Mouse (Mus musculus) heart, embryonic 11.5 days (tissue): ENCODE measurements around the gene Mfsd4a. TPM values are rescaled to one million over a fixed set of nuclear protein-coding genes. Genes with fewer than 3 reads are reported as not detected.

Experiments
- ATAC-seq: fragments of 200-750 bp; cut with Nextera tagmentation; replicated peaks from 2 replicates; pipeline ENCODE4 v1.8.0; 2017; ENCODE audit warnings: moderate library complexity; ENCODE audit not compliant: insufficient number of reproducible peaks, low FRiP score, low TSS enrichment
- H3K27ac ChIP-seq: fragments of 300-500 bp; sonication (generic); 2 replicates; pipeline ENCODE4 v1.5.1; 2014; ENCODE audit warnings: mild to moderate bottlenecking, low read depth, low read length
- H3K27me3 ChIP-seq: fragments of 300-500 bp; sonication (generic); 2 replicates; pipeline ENCODE4 v1.6.1; 2014; ENCODE audit warnings: mild to moderate bottlenecking, low read length, mixed read lengths; ENCODE audit not compliant: control insufficient read depth, insufficient read depth
- H3K36me3 ChIP-seq: fragments of 300-500 bp; sonication (generic); 2 replicates; pipeline ENCODE4 v1.6.1; 2014; ENCODE audit warnings: mild to moderate bottlenecking, low read length, moderate library complexity, mixed read lengths; ENCODE audit not compliant: control insufficient read depth, insufficient read depth
- H3K4me1 ChIP-seq: fragments of 300-500 bp; sonication (generic); 2 replicates; pipeline ENCODE4 v1.6.1; 2014; ENCODE audit warnings: low read length; ENCODE audit not compliant: control insufficient read depth, insufficient read depth
- H3K4me2 ChIP-seq: fragments of 300-500 bp; sonication (generic); 2 replicates; pipeline ENCODE4 v1.6.1; 2014; ENCODE audit warnings: mild to moderate bottlenecking, moderate library complexity
- H3K4me3 ChIP-seq: fragments of 300-500 bp; sonication (generic); 2 replicates; pipeline ENCODE4 v1.5.1; 2014; ENCODE audit warnings: low read depth, low read length
- H3K9ac ChIP-seq: fragments of 300-500 bp; sonication (generic); 2 replicates; pipeline ENCODE4 v1.6.1; 2014; ENCODE audit warnings: mild to moderate bottlenecking, low read depth, low read length, moderate library complexity
- H3K9me3 ChIP-seq: fragments of 300-500 bp; sonication (generic); replicated peaks from 2 replicates; pipeline ENCODE4 v1.6.1; 2016; ENCODE audit warnings: low read length; ENCODE audit not compliant: control insufficient read depth
- WGBS: fragments of 180-500 bp; shearing (Covaris S2); extraction: QIAGEN DNeasy Blood & Tissue Kit; methylation state at CpG from one replicate; pipeline ENCODE4 v1.1.7; 2014; ENCODE audit not compliant: insufficient replicate concordance; 5-methylcytosine and 5-hydroxymethylcytosine counted together
- polyA plus RNA-seq: library from polyadenylated mRNA; unstranded; fragments of >200 nt; fragmentation: Nextera tagmentation; extraction: Ambion mirVana; gene quantifications from 2 replicates; pipeline ENCODE4 v1.2.1, GENCODE M21; 2014

The Mfsd4a gene
- polyA plus RNA-seq, 1 experiment from 2014 or later, result 8.1 TPM

- no peaks in the 10 kb centered on the region for H3K36me3 ChIP-seq
- H3K9me3 ChIP-seq, result no peaks in the 10 kb centered on the region
- H3K9ac ChIP-seq, result no peak overlapping the region
- H3K4me1 ChIP-seq, result no peaks in the 10 kb centered on the region
- H3K4me3 ChIP-seq, result no peak overlapping the region
- no peaks in the 10 kb centered on the region for H3K27me3 ChIP-seq
- no peak overlapping the region for H3K27ac ChIP-seq
- no peak overlapping the region for H3K4me2 ChIP-seq
- WGBS, result 38% methylated on average over 4 of the region's 4 CpGs
- no peak for ATAC-seq
Measured at GRCm38 (mm10) chr1:131995062-131995461, 72.8 kb downstream of the Mfsd4a start.

- H3K4me2 ChIP-seq, result no peak overlapping the region
- no peaks in the 10 kb centered on the region for H3K27me3 ChIP-seq
- no peak overlapping the region for H3K27ac ChIP-seq
- H3K4me1 ChIP-seq, result no peaks in the 10 kb centered on the region
- no peak overlapping the region for H3K9ac ChIP-seq
- no peaks in the 10 kb centered on the region for H3K36me3 ChIP-seq
- no peak for ATAC-seq
- WGBS, result 84% methylated on average over 12 of the region's 12 CpGs
- no peaks in the 10 kb centered on the region for H3K9me3 ChIP-seq
- no peak overlapping the region for H3K4me3 ChIP-seq
Measured at GRCm38 (mm10) chr1:131993169-131994040, 74.5 kb downstream of the Mfsd4a start.

GRCm38 (mm10) chr1:131992561-131993001 lies 75.3 kb downstream of the Mfsd4a start:
- H3K36me3 ChIP-seq, result no peaks in the 10 kb centered on the region
- WGBS, result 78% methylated on average over 7 of the region's 7 CpGs

GRCm38 (mm10) chr1:131990083-131990760 lies 77.6 kb downstream of the Mfsd4a start:
- H3K9me3 ChIP-seq, result no peaks in the 10 kb centered on the region
- H3K9ac ChIP-seq, result no peak overlapping the region
- no peak for ATAC-seq
- no peak overlapping the region for H3K4me3 ChIP-seq
- WGBS, result 78% methylated on average over 9 of the region's 9 CpGs
- H3K27ac ChIP-seq, result no peak overlapping the region
- H3K36me3 ChIP-seq, result no peaks in the 10 kb centered on the region
- H3K4me2 ChIP-seq, result no peak overlapping the region
- no peaks in the 10 kb centered on the region for H3K4me1 ChIP-seq
- H3K27me3 ChIP-seq, result no peaks in the 10 kb centered on the region

More at GRCm38 (mm10) chr1:131992561-131993001, 75.3 kb downstream of the Mfsd4a start:
- ATAC-seq, result no peak
- Histone ChIP-seq H3K4me1 (no peaks in the 10 kb centered on the region), H3K27me3 (no peaks in the 10 kb centered on the region), H3K9me3 (no peaks in the 10 kb centered on the region), H3K4me3 (no peak overlapping the region), H3K27ac (no peak overlapping the region), H3K9ac (no peak overlapping the region), H3K4me2 (no peak overlapping the region)

DNA sequence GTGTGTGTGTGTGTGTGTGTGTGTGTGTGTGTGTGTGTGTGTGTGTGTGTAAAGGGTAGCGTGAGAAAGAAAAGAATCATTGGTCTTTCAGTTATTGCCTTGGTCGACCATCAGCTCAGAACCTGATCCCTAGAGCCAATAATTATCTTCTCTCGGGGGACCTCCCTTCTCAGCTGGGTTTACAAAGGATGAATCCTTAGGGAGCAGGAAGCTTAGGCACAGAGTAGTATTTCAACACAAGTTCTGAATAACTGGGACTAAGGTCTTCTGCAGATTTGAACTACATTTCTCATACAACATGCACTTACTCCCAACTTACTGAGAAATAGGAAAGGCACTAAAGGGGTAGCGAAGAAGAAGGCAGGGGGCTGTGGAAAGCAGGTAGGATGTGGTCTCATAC lies 78.4 kb downstream of the Mfsd4a start:
- WGBS, result 89% methylated on average over 4 of the region's 4 CpGs

GRCm38 (mm10) chr1:131987432-131987831 lies 80.4 kb downstream of the Mfsd4a start:
- WGBS, result 64% methylated on average over 15 of the region's 15 CpGs
- no peak overlapping the region for H3K4me3 ChIP-seq
- ATAC-seq, result no peak
- H3K9ac ChIP-seq, result no peak overlapping the region
- H3K4me1 ChIP-seq, result no peaks in the 10 kb centered on the region
- H3K27ac ChIP-seq, result no peak overlapping the region
- no peaks in the 10 kb centered on the region for H3K9me3 ChIP-seq
- H3K36me3 ChIP-seq, result no peaks in the 10 kb centered on the region
- no peaks in the 10 kb centered on the region for H3K27me3 ChIP-seq
- no peak overlapping the region for H3K4me2 ChIP-seq

More for the DNA sequence above, 78.4 kb downstream of the Mfsd4a start:
- Histone ChIP-seq H3K4me1 (no peaks in the 10 kb centered on the region), H3K4me3 (no peak overlapping the region), H3K27me3 (no peaks in the 10 kb centered on the region), H3K9ac (no peak overlapping the region), H3K4me2 (no peak overlapping the region), H3K27ac (no peak overlapping the region), H3K36me3 (no peaks in the 10 kb centered on the region), H3K9me3 (no peaks in the 10 kb centered on the region)
- no peak for ATAC-seq

DNA sequence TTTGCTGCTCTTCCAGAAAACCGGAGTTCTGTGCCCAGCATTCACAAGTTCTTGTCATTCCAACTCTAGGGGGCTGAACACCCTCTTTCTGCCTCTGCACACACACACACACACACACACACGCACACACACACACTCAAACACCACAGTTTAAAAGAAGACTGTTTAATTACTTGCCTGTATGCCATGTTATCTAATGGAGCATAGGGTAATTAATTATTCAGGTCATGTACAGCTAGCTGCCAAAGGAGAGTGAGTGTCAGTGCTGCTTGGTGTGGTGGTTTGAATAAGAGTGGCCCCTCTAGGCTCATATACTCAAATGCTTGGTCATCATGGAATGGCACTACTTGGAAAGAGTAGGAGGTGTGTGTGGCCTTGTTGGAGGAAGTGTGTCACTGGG lies 84.1 kb downstream of the Mfsd4a start:
- H3K9ac ChIP-seq, result no peak overlapping the region
- no peak overlapping the region for H3K27ac ChIP-seq
- no peaks in the 10 kb centered on the region for H3K9me3 ChIP-seq
- ATAC-seq, result no peak
- no peak overlapping the region for H3K4me2 ChIP-seq
- WGBS, result 65% methylated on average over 2 of the region's 2 CpGs
- H3K27me3 ChIP-seq, result no peaks in the 10 kb centered on the region
- H3K4me3 ChIP-seq, result no peak overlapping the region
- no peaks in the 10 kb centered on the region for H3K36me3 ChIP-seq
- H3K4me1 ChIP-seq, result no peaks in the 10 kb centered on the region

DNA sequence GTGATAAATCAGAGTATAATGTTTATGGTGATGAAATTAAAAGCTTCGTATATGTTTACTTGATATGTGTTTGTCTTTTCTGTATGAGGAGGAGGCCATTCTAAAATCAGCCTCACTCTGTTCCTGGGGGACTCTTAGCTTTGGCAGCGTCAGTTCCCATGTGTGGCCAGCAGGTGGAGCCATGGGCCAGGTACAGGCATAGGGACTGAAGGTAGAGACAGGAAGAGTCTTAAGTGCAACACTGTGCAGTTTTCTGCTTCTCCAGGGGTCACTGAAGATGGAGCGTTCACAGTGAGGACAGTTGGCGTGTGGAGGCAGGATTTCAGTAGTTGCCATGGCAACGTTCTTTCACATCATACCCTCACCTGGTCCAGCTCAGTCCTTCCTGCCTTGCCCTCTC lies 85.0 kb downstream of the Mfsd4a start:
- no peak overlapping the region for H3K9ac ChIP-seq
- H3K27me3 ChIP-seq, result no peaks in the 10 kb centered on the region
- no peak overlapping the region for H3K4me2 ChIP-seq
- whole genome bisulfite sequencing, result 13% methylated on average over 5 of the region's 5 CpGs
- no peaks in the 10 kb centered on the region for H3K4me1 ChIP-seq
- H3K36me3 ChIP-seq, result no peaks in the 10 kb centered on the region
- no peak for ATAC-seq
- no peak overlapping the region for H3K4me3 ChIP-seq
- H3K27ac ChIP-seq, result no peak overlapping the region
- H3K9me3 ChIP-seq, result no peaks in the 10 kb centered on the region
